Mouse (Mus musculus) brain, embryonic 14.5 days (tissue): ENCODE measurements around the gene Ptprn.

ENCODE experiments used
- CTCF ChIP-seq: fragments of 200-500 bp; IDR thresholded peaks from 2 replicates; pipeline ENCODE4 v1.5.1; 2012; ENCODE audit warnings: inconsistent platforms, mild to moderate bottlenecking, moderate library complexity, borderline replicate concordance; ENCODE audit not compliant: insufficient read depth, insufficient read length; ENCODE audit errors: extremely low read depth
- POLR2A ChIP-seq: fragments of 200-500 bp; IDR thresholded peaks from 2 replicates; pipeline ENCODE4 v1.6.1; 2012; ENCODE audit warnings: mild to moderate bottlenecking, inconsistent platforms, borderline replicate concordance; ENCODE audit not compliant: poor library complexity, insufficient read depth, insufficient read length, severe bottlenecking; ENCODE audit errors: extremely low read depth

DNA sequence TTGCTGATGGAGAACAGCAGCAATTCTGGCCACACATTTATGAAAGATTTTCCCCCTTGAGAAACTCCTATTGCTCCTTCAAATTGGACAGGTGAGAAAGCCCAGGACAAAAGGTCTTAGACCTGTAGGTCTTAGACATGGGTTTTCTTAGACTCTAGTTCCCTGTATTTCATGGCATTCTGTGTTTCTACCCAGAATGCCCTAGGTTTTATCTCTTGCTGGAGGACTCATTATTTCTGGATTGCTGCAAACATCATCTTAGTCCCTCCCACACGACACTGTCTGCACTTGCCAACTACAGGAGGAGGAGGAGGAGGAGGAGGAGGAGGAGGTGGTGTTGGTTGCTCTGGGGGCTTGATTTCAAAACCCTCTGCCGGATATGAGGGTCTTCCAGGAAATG, 38.2 kb downstream of the Ptprn start:
- TF ChIP-seq POLR2A (no peak), CTCF (no peak)
